Mouse (Mus musculus) limb, embryonic 11.5 days (tissue): ENCODE data around the gene Thsd7b. TPM values are rescaled to one million over a fixed set of nuclear protein-coding genes. Genes with fewer than 3 reads are reported as not detected.
"Not testable (repeated sequence)": the region's sequence is repeated elsewhere in the genome, so short reads cannot be mapped to it uniquely, and the experiment has no call there.

ENCODE experiments used
- ATAC-seq: fragments of 200-750 bp; cut with Nextera tagmentation; 2 replicates; pipeline ENCODE4 v1.8.0; 2017; ENCODE audit warnings: low read depth; ENCODE audit not compliant: insufficient number of reproducible peaks, low FRiP score, low TSS enrichment
- DNase-seq: peaks from one replicate; pipeline ENCODE4 v3.0.0-alpha.2; 2015; ENCODE audit warnings: low spot score
- H3K27ac ChIP-seq: fragments of 300-500 bp; sonication (generic); replicated peaks from 2 replicates; pipeline ENCODE4 v1.5.1; 2014; ENCODE audit warnings: low read depth, mild to moderate bottlenecking, low read length
- H3K27me3 ChIP-seq: fragments of 300-500 bp; sonication (generic); 2 replicates; pipeline ENCODE4 v1.6.1; 2014; ENCODE audit warnings: mild to moderate bottlenecking, low read length, mixed read lengths; ENCODE audit not compliant: control insufficient read depth, insufficient read depth
- H3K36me3 ChIP-seq: fragments of 300-500 bp; sonication (generic); 2 replicates; pipeline ENCODE4 v1.6.1; 2014; ENCODE audit warnings: mild to moderate bottlenecking, low read length, moderate library complexity, mixed read lengths; ENCODE audit not compliant: control insufficient read depth, insufficient read depth
- H3K4me1 ChIP-seq: fragments of 300-500 bp; sonication (generic); 2 replicates; pipeline ENCODE4 v1.6.1; 2014; ENCODE audit warnings: low read length, mixed read lengths; ENCODE audit not compliant: control insufficient read depth, insufficient read depth
- H3K4me2 ChIP-seq: fragments of 300-500 bp; sonication (generic); 2 replicates; pipeline ENCODE4 v1.6.1; 2014; ENCODE audit warnings: low read depth, mild to moderate bottlenecking, moderate library complexity; ENCODE audit not compliant: severe bottlenecking
- H3K4me3 ChIP-seq: fragments of 300-500 bp; sonication (generic); 2 replicates; pipeline ENCODE4 v1.5.1; 2014; ENCODE audit warnings: low read depth, low read length
- H3K9ac ChIP-seq: fragments of 300-500 bp; sonication (generic); 2 replicates; pipeline ENCODE4 v1.6.1; 2014; ENCODE audit warnings: mild to moderate bottlenecking, low read length
- H3K9me3 ChIP-seq: fragments of 300-500 bp; sonication (generic); 2 replicates; pipeline ENCODE4 v1.6.1; 2016; ENCODE audit warnings: low read length; ENCODE audit not compliant: control insufficient read depth
- WGBS: fragments of 180-500 bp; shearing (Covaris S2); extraction: QIAGEN DNeasy Blood & Tissue Kit; methylation state at CpG from one replicate; pipeline ENCODE4 v1.1.7; 2014; 5-methylcytosine and 5-hydroxymethylcytosine counted together
- polyA plus RNA-seq: library from polyadenylated mRNA; unstranded; fragments of >200 nt; fragmentation: Nextera tagmentation; extraction: Ambion mirVana; gene quantifications from 2 replicates; pipeline ENCODE4 v1.2.1, GENCODE M21; 2014

The Thsd7b gene
- polyA plus RNA-seq, 1 experiment from 2014 or later = 0.40 TPM

GRCm38 (mm10) chr1:130222904-130223303, 949.8 kb downstream of the Thsd7b start:
- no peaks in the 10 kb centered on the region for H3K27me3 ChIP-seq
- ATAC-seq (no peak), DNase-seq (no peak)
- 74% methylated on average over 2 of the region's 2 CpGs for WGBS
- H3K4me2 ChIP-seq = no peak overlapping the region
- no peak overlapping the region for H3K27ac ChIP-seq
- no peaks in the 10 kb centered on the region for H3K36me3 ChIP-seq
- H3K9ac ChIP-seq = no peak overlapping the region
- no peaks in the 10 kb centered on the region for H3K9me3 ChIP-seq
- no peak overlapping the region for H3K4me3 ChIP-seq
- no peaks in the 10 kb centered on the region for H3K4me1 ChIP-seq

- 89% methylated on average over 3 of the region's 3 CpGs for WGBS
- no peak for DNase-seq
- Histone ChIP-seq H3K36me3 (no peaks in the 10 kb centered on the region), H3K27ac (no peak overlapping the region), H3K4me1 (no peaks in the 10 kb centered on the region), H3K4me2 (no peak overlapping the region), H3K9me3 (no peaks in the 10 kb centered on the region), H3K4me3 (no peak overlapping the region), H3K9ac (no peak overlapping the region), H3K27me3 (no peaks in the 10 kb centered on the region)
- no peak for ATAC-seq
These were observed 972.5 kb downstream of the Thsd7b start for GRCm38 (mm10) chr1:130245563-130245962.

- DNase-seq, H3K27me3 ChIP-seq, H3K36me3 ChIP-seq, H3K4me3 ChIP-seq, H3K9me3 ChIP-seq, H3K9ac ChIP-seq, ATAC-seq, H3K4me1 ChIP-seq, H3K27ac ChIP-seq, H3K4me2 ChIP-seq: not testable (repeated sequence)
- WGBS = 88% methylated on average over 4 of the region's 4 CpGs
These were observed 973.2 kb downstream of the Thsd7b start for GRCm38 (mm10) chr1:130246264-130246663.

- not testable (repeated sequence) for H3K27ac ChIP-seq, ATAC-seq, H3K4me2 ChIP-seq, DNase-seq, H3K27me3 ChIP-seq, H3K4me3 ChIP-seq, H3K9ac ChIP-seq, H3K36me3 ChIP-seq, H3K9me3 ChIP-seq, H3K4me1 ChIP-seq
- WGBS = 91% methylated on average over 4 of the region's 4 CpGs
These were observed 973.8 kb downstream of the Thsd7b start for GRCm38 (mm10) chr1:130246930-130247329.

- H3K36me3 ChIP-seq = no peaks in the 10 kb centered on the region
- no peak for ATAC-seq
- WGBS = 77% methylated on average over 6 of the region's 6 CpGs
- H3K9ac ChIP-seq = no peak overlapping the region
- no peaks in the 10 kb centered on the region for H3K27me3 ChIP-seq
- H3K4me1 ChIP-seq = no peaks in the 10 kb centered on the region
- no peak overlapping the region for H3K4me2 ChIP-seq
- H3K4me3 ChIP-seq = no peak overlapping the region
- no peaks in the 10 kb centered on the region for H3K9me3 ChIP-seq
- no peak overlapping the region for H3K27ac ChIP-seq
- DNase-seq = no peak
These were observed 988.9 kb downstream of the Thsd7b start for GRCm38 (mm10) chr1:130262046-130262445.
